In genomic region chr15:78772368-78772763, GRCm38 (mm10) we compare ENCODE assay signal across 8 mouse cellular contexts. TPM values are rescaled to one million over a fixed set of nuclear protein-coding genes. Genes with fewer than 3 reads are reported as not detected.
A peak's percentile ranks its signal among the peaks of the same experiment; 100 is the strongest.
DNase-seq lines count a peak whose midpoint lies in the region; ATAC-seq and TF ChIP-seq lines count a peak whose summit lies in the region.

No protein-coding gene starts in this region.

- H3K4me3 ChIP-seq in forebrain, embryonic 13.5 days, result peak overlapping the region; percentile 47
- peak overlapping the region; percentile 33 for H3K4me3 ChIP-seq in lung, postnatal 0 days (ENCODE audit: low read depth, low read length)

- peak overlapping the region; percentile 73 for H3K9ac ChIP-seq in forebrain, embryonic 13.5 days
- H3K9ac ChIP-seq in lung, postnatal 0 days (replicated peaks; ENCODE audit: low read depth), result no peak overlapping the region

- no peak for TF ChIP-seq CTCF in lung, postnatal 0 days (IDR thresholded peaks at IDR 0.05)

- H3K4me2 ChIP-seq in forebrain, embryonic 13.5 days, result peak overlapping the region; percentile 76
- peak overlapping the region; percentile 56 for H3K4me2 ChIP-seq in lung, postnatal 0 days (replicated peaks; ENCODE audit: low read depth, low read length)

- ATAC-seq in forebrain, embryonic 13.5 days, result no peak
- peak; percentile 78 for ATAC-seq in lung, postnatal 0 days

- no peaks in the 10 kb centered on the region for H3K27me3 ChIP-seq in forebrain, embryonic 13.5 days
- no peaks in the 10 kb centered on the region for H3K27me3 ChIP-seq in lung, postnatal 0 days (replicated peaks; ENCODE audit: insufficient read depth, low read length)

- peak; percentile 54 to 66 for DNase-seq in adrenal gland, adult (ENCODE audit: inconsistent age in 2 of 2, low spot score in 1 of 2)
- DNase-seq in adrenal gland, adult 18-20 months (ENCODE audit: low spot score in 2 of 2), result no peak
- peak; percentile 50 for DNase-seq in kidney, adult 9 months
- peak; percentile 39 for DNase-seq in lung, postnatal 0 days (ENCODE audit: low spot score)
- DNase-seq in spleen, adult 18-20 months, result peak; percentile 51 to 55
- DNase-seq in right cerebral cortex, postnatal 36 days (ENCODE audit: low spot score in 2 of 2), result no peak
- DNase-seq in urinary bladder, postnatal 14 days (ENCODE audit: low spot score), result no peak

- no peaks in the 10 kb centered on the region for H3K9me3 ChIP-seq in forebrain, embryonic 13.5 days (replicated peaks)
- H3K9me3 ChIP-seq in lung, postnatal 0 days (ENCODE audit: low read length), result no peaks in the 10 kb centered on the region

- no peak for TF ChIP-seq EP300 in lung, postnatal 0 days (IDR thresholded peaks at IDR 0.05)

- peak overlapping the region; percentile 98 for H3K27ac ChIP-seq in forebrain, embryonic 13.5 days
- peak overlapping the region; percentile 80 for H3K27ac ChIP-seq in lung, postnatal 0 days (ENCODE audit: low read length)

- peaks cover 14% of the 10 kb centered on the region for H3K36me3 ChIP-seq in forebrain, embryonic 13.5 days (ENCODE audit: poor library complexity, severe bottlenecking)
- peaks cover 8% of the 10 kb centered on the region; the same call in 1 of the 2 replicates for H3K36me3 ChIP-seq in lung, postnatal 0 days (ENCODE audit: insufficient read depth, low read length)

- 43% methylated on average over 4 of the region's 4 CpGs for WGBS in forebrain, embryonic 13.5 days
- 32% methylated on average over 4 of the region's 4 CpGs for WGBS in lung, postnatal 0 days

- H3K4me1 ChIP-seq in forebrain, embryonic 13.5 days, result peaks cover 65% of the 10 kb centered on the region
- H3K4me1 ChIP-seq in lung, postnatal 0 days (ENCODE audit: insufficient read depth, low read depth, low read length), result no peaks in the 10 kb centered on the region

RNA-seq across cellular contexts. Expression of gene Mfng, which starts 0.9 kb away (rescaled TPM):
- total RNA-seq in adrenal gland, adult 18-20 months (2021), result 10 to 100 TPM; 11.8 to 21.4 TPM
- polyA plus RNA-seq in forebrain, embryonic 13.5 days (2015; fragmentation: Nextera tagmentation; extraction: Ambion mirVana), result 136 and 138 TPM in 2 replicates
- polyA plus RNA-seq in lung, postnatal 0 days (2015; fragmentation: Nextera tagmentation; extraction: Ambion mirVana), result 47.8 and 52.9 TPM in 2 replicates

RNA-seq across cellular contexts. Expression of gene Card10, which starts 30.5 kb away (rescaled TPM):
- 1 to 10 TPM; 5.6 to 8.1 TPM for total RNA-seq in adrenal gland, adult 18-20 months (2021)
- polyA plus RNA-seq in forebrain, embryonic 13.5 days (2015; fragmentation: Nextera tagmentation; extraction: Ambion mirVana), result 0.92 and 0.93 TPM in 2 replicates
- polyA plus RNA-seq in lung, postnatal 0 days (2015; fragmentation: Nextera tagmentation; extraction: Ambion mirVana), result 7.5 and 8.3 TPM in 2 replicates

RNA-seq across cellular contexts. Expression of gene Elfn2, which starts 53.8 kb away (rescaled TPM):
- 1 to 10 TPM; 1.8 to 3.4 TPM for total RNA-seq in adrenal gland, adult 18-20 months (2021)
- 1.7 and 1.8 TPM in 2 replicates for polyA plus RNA-seq in forebrain, embryonic 13.5 days (2015; fragmentation: Nextera tagmentation; extraction: Ambion mirVana)
- polyA plus RNA-seq in lung, postnatal 0 days (2015; fragmentation: Nextera tagmentation; extraction: Ambion mirVana), result 0.02 and 0.05 TPM in 2 replicates

Comparison
In these comparisons a context has a peak if more than half of its experiments do, and no peak if none do; other contexts are left out.
1. DNase-seq: peak in adrenal gland, adult (2 of 2), kidney, adult 9 months (single experiment), lung, postnatal 0 days (single experiment) and spleen, adult 18-20 months (2 of 2); none in adrenal gland, adult 18-20 months (0 of 2), right cerebral cortex, postnatal 36 days (0 of 2) and urinary bladder, postnatal 14 days (single experiment).